Mouse (Mus musculus): ENCODE data around the gene Phlpp1.
A peak's percentile ranks its signal among the peaks of the same experiment; 100 is the strongest.

The Phlpp1 gene

GRCm38 (mm10) chr1:106171241-106172220, at the start of gene Phlpp1:
Gene Phlpp1 (plus strand): TSS chr1:106171752.
- DNase-seq (ENCODE audit: extremely low spot score) = peak; percentile 100

GRCm38 (mm10) chr1:106126601-106127000, 45.0 kb upstream of the Phlpp1 start:
- DNase-seq (ENCODE audit: extremely low spot score) = no peak

- no peak for DNase-seq (ENCODE audit: extremely low spot score)
Observed at GRCm38 (mm10) chr1:106131697-106132349, 39.7 kb upstream of the Phlpp1 start.

- DNase-seq (ENCODE audit: extremely low spot score) = peak; percentile 8
Observed at GRCm38 (mm10) chr1:106132350-106132700, 39.2 kb upstream of the Phlpp1 start.

GRCm38 (mm10) chr1:106138691-106139090, 32.9 kb upstream of the Phlpp1 start:
- DNase-seq (ENCODE audit: extremely low spot score) = no peak

- no peak for DNase-seq (ENCODE audit: extremely low spot score)
Observed at GRCm38 (mm10) chr1:106139137-106139536, 32.4 kb upstream of the Phlpp1 start.

- DNase-seq (ENCODE audit: extremely low spot score) = no peak
Observed at GRCm38 (mm10) chr1:106142010-106142409, 29.5 kb upstream of the Phlpp1 start.

GRCm38 (mm10) chr1:106144534-106144933, 27.0 kb upstream of the Phlpp1 start:
- DNase-seq (ENCODE audit: extremely low spot score) = no peak

GRCm38 (mm10) chr1:106145055-106145454, 26.5 kb upstream of the Phlpp1 start:
- DNase-seq (ENCODE audit: extremely low spot score) = no peak

- no peak for DNase-seq (ENCODE audit: extremely low spot score)
Observed at GRCm38 (mm10) chr1:106145565-106146190, 25.9 kb upstream of the Phlpp1 start.

GRCm38 (mm10) chr1:106148386-106149380, 22.9 kb upstream of the Phlpp1 start:
- no peak for DNase-seq (ENCODE audit: extremely low spot score)

GRCm38 (mm10) chr1:106151846-106152245, 19.7 kb upstream of the Phlpp1 start:
- no peak for DNase-seq (ENCODE audit: extremely low spot score)

- no peak for DNase-seq (ENCODE audit: extremely low spot score)
Observed at GRCm38 (mm10) chr1:106152742-106153141, 18.8 kb upstream of the Phlpp1 start.

- DNase-seq (ENCODE audit: extremely low spot score) = no peak
Observed at GRCm38 (mm10) chr1:106154590-106154989, 17.0 kb upstream of the Phlpp1 start.

GRCm38 (mm10) chr1:106155087-106155567, 16.4 kb upstream of the Phlpp1 start:
- DNase-seq (ENCODE audit: extremely low spot score) = no peak

GRCm38 (mm10) chr1:106155702-106156101, 15.8 kb upstream of the Phlpp1 start:
- DNase-seq (ENCODE audit: extremely low spot score) = no peak

GRCm38 (mm10) chr1:106157961-106158515, 13.5 kb upstream of the Phlpp1 start:
- no peak for DNase-seq (ENCODE audit: extremely low spot score)

- DNase-seq (ENCODE audit: extremely low spot score) = no peak
Observed at GRCm38 (mm10) chr1:106159667-106160066, 11.9 kb upstream of the Phlpp1 start.

GRCm38 (mm10) chr1:106160916-106161315, 10.6 kb upstream of the Phlpp1 start:
- DNase-seq (ENCODE audit: extremely low spot score) = no peak

- no peak for DNase-seq (ENCODE audit: extremely low spot score)
Observed at GRCm38 (mm10) chr1:106162581-106162980, 9.0 kb upstream of the Phlpp1 start.

GRCm38 (mm10) chr1:106163401-106163800, 8.2 kb upstream of the Phlpp1 start:
- DNase-seq (ENCODE audit: extremely low spot score) = no peak

Measured in embryo, embryonic 9.5 days (tissue).